10 mouse cellular contexts compared by ENCODE assay signal in the genomic region with DNA sequence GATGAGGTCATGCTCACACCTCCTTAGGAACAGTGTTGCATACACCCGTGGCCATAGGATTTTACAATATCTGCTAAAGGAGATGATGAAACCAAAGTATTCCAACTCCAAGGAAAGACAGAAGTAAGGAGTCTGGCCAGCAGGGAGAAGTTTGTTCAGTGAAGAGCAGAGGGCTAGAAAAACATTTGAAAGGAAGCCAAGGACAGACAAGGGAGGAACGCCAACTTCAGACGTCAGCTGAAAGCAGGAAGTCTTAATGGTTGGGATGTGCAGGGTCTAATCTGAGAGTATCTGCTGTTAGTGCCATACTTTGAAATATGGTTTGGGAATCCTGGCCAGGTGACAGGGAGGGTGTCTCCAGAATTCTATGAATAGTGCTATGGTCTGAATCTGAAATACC.
DNase-seq lines count a peak whose midpoint lies in the region; ATAC-seq and TF ChIP-seq lines count a peak whose summit lies in the region.
"Had no signal": no experiment of that assay in that cellular context is flagged by ENCODE, and none has a peak within 500 bp of the region (broad histone marks: within the 10 kb centered on the region; RNA-seq: fewer than 3 reads in every experiment).

No protein-coding gene starts in this region.

- DNase-seq in hindbrain, postnatal 0 days (ENCODE audit: low spot score), result peak; percentile 32
- DNase-seq in adrenal gland, postnatal 14 days, result peak; percentile 74
- DNase-seq in heart, postnatal 10 days, result peak; percentile 79 to 85
- peak; percentile 93 for DNase-seq in lung, postnatal 0 days (ENCODE audit: low spot score)
- DNase-seq in cerebellum, adult 11 months, result no peak
- DNase-seq: layer of hippocampus, postnatal 36 days; right cerebral cortex, postnatal 4 days had no signal

- intact Hi-C loops in heart, postnatal 10 days (cut with DNase I), result no loop called here

- H3K4me2 ChIP-seq in hindbrain, postnatal 0 days (ENCODE audit: low read depth, low read length), result no peak overlapping the region
- H3K4me2 ChIP-seq in hindbrain, embryonic 16.5 days (ENCODE audit: low read length), result no peak overlapping the region
- H3K4me2 ChIP-seq in lung, postnatal 0 days (replicated peaks; ENCODE audit: low read depth, low read length), result no peak overlapping the region
- H3K4me2 ChIP-seq in forebrain, embryonic 15.5 days (replicated peaks), result no peak overlapping the region
- H3K4me2 ChIP-seq in forebrain, embryonic 12.5 days, result no peak overlapping the region

- no peak overlapping the region for H3K4me3 ChIP-seq in hindbrain, postnatal 0 days (ENCODE audit: low read length)
- H3K4me3 ChIP-seq in hindbrain, embryonic 16.5 days (ENCODE audit: low read length), result no peak overlapping the region
- H3K4me3 ChIP-seq in lung, postnatal 0 days (ENCODE audit: low read depth, low read length), result no peak overlapping the region
- no peak overlapping the region for H3K4me3 ChIP-seq in forebrain, embryonic 15.5 days
- no peak overlapping the region for H3K4me3 ChIP-seq in forebrain, embryonic 12.5 days (replicated peaks)

- H3K4me1 ChIP-seq in hindbrain, postnatal 0 days (ENCODE audit: insufficient read depth, low read length), result 0 out of 2 replicates have a peak, but pooled peaks cover 3% of the 10 kb centered on the region
- H3K4me1 ChIP-seq in hindbrain, embryonic 16.5 days (ENCODE audit: control insufficient read depth, insufficient read depth, low read depth, low read length), result no peaks in the 10 kb centered on the region
- H3K4me1 ChIP-seq in lung, postnatal 0 days (ENCODE audit: insufficient read depth, low read depth, low read length), result peaks cover 8% of the 10 kb centered on the region; the same call in 1 of the 2 replicates
- no peaks in the 10 kb centered on the region for H3K4me1 ChIP-seq in forebrain, embryonic 15.5 days
- H3K4me1 ChIP-seq in forebrain, embryonic 12.5 days, result no peaks in the 10 kb centered on the region

- ATAC-seq in hindbrain, postnatal 0 days, result no peak
- no peak for ATAC-seq in hindbrain, embryonic 16.5 days
- peak; percentile 73 for ATAC-seq in lung, postnatal 0 days
- ATAC-seq in forebrain, embryonic 15.5 days (replicated peaks), result no peak
- no peak for ATAC-seq in forebrain, embryonic 12.5 days (ENCODE audit: low FRiP score)

- no peaks in the 10 kb centered on the region for H3K36me3 ChIP-seq in hindbrain, postnatal 0 days (ENCODE audit: insufficient read depth, low read length)
- no peaks in the 10 kb centered on the region for H3K36me3 ChIP-seq in hindbrain, embryonic 16.5 days (ENCODE audit: control insufficient read depth, insufficient read depth, low read length)
- H3K36me3 ChIP-seq in lung, postnatal 0 days (ENCODE audit: insufficient read depth, low read length), result no peaks in the 10 kb centered on the region
- H3K36me3 ChIP-seq in forebrain, embryonic 15.5 days, result no peaks in the 10 kb centered on the region
- H3K36me3 ChIP-seq in forebrain, embryonic 12.5 days (replicated peaks), result no peaks in the 10 kb centered on the region

- peak; percentile 46; the same call in 1 of the 2 replicates for TF ChIP-seq EP300 in lung, postnatal 0 days (IDR thresholded peaks at IDR 0.05)

- WGBS in hindbrain, postnatal 0 days, result 54% methylated on average over 3 of the region's 3 CpGs
- WGBS in hindbrain, embryonic 16.5 days, result 63% methylated on average over 3 of the region's 3 CpGs
- WGBS in lung, postnatal 0 days, result 11% methylated on average over 3 of the region's 3 CpGs
- 51% methylated on average over 3 of the region's 3 CpGs for WGBS in forebrain, embryonic 15.5 days
- 81% methylated on average over 3 of the region's 3 CpGs for WGBS in forebrain, embryonic 12.5 days

- TF ChIP-seq CTCF in hindbrain, postnatal 0 days (IDR thresholded peaks at IDR 0.05; ENCODE audit: low read depth), result no peak
- TF ChIP-seq CTCF in lung, postnatal 0 days (IDR thresholded peaks at IDR 0.05), result peak; percentile 33

- no peaks in the 10 kb centered on the region for H3K27me3 ChIP-seq in hindbrain, postnatal 0 days (ENCODE audit: insufficient read depth, low read length)
- no peaks in the 10 kb centered on the region for H3K27me3 ChIP-seq in hindbrain, embryonic 16.5 days (replicated peaks; ENCODE audit: control insufficient read depth, insufficient read depth, low read length)
- H3K27me3 ChIP-seq in lung, postnatal 0 days (replicated peaks; ENCODE audit: insufficient read depth, low read length), result no peaks in the 10 kb centered on the region
- H3K27me3 ChIP-seq in forebrain, embryonic 15.5 days, result no peaks in the 10 kb centered on the region
- H3K27me3 ChIP-seq in forebrain, embryonic 12.5 days, result peaks cover 25% of the 10 kb centered on the region

- H3K9me3 ChIP-seq in hindbrain, postnatal 0 days (ENCODE audit: low read length), result no peaks in the 10 kb centered on the region
- H3K9me3 ChIP-seq in hindbrain, embryonic 16.5 days (ENCODE audit: control insufficient read depth, low read length), result no peaks in the 10 kb centered on the region
- H3K9me3 ChIP-seq in lung, postnatal 0 days (ENCODE audit: low read length), result no peaks in the 10 kb centered on the region
- no peaks in the 10 kb centered on the region for H3K9me3 ChIP-seq in forebrain, embryonic 15.5 days
- H3K9me3 ChIP-seq in forebrain, embryonic 12.5 days, result no peaks in the 10 kb centered on the region

- no peak overlapping the region for H3K27ac ChIP-seq in hindbrain, postnatal 0 days
- H3K27ac ChIP-seq in hindbrain, embryonic 16.5 days (ENCODE audit: low read depth, low read length), result no peak overlapping the region
- H3K27ac ChIP-seq in lung, postnatal 0 days (ENCODE audit: low read length), result peak overlapping the region; percentile 62
- no peak overlapping the region for H3K27ac ChIP-seq in forebrain, embryonic 15.5 days (replicated peaks)
- H3K27ac ChIP-seq in forebrain, embryonic 12.5 days, result no peak overlapping the region

- no peak overlapping the region for H3K9ac ChIP-seq in hindbrain, postnatal 0 days (replicated peaks; ENCODE audit: low read length)
- no peak overlapping the region for H3K9ac ChIP-seq in hindbrain, embryonic 16.5 days (ENCODE audit: low read depth, low read length)
- no peak overlapping the region for H3K9ac ChIP-seq in lung, postnatal 0 days (replicated peaks; ENCODE audit: low read depth)
- no peak overlapping the region for H3K9ac ChIP-seq in forebrain, embryonic 15.5 days (replicated peaks)
- H3K9ac ChIP-seq in forebrain, embryonic 12.5 days, result no peak overlapping the region
